Mouse (Mus musculus): ENCODE results near the gene Pgap1. TPM values are rescaled to one million over a fixed set of nuclear protein-coding genes. Genes with fewer than 3 reads are reported as not detected.

Pgap1 gene
- total RNA-seq, 2 experiments from 2014 or later: 0.07 to 0.96 TPM

DNA sequence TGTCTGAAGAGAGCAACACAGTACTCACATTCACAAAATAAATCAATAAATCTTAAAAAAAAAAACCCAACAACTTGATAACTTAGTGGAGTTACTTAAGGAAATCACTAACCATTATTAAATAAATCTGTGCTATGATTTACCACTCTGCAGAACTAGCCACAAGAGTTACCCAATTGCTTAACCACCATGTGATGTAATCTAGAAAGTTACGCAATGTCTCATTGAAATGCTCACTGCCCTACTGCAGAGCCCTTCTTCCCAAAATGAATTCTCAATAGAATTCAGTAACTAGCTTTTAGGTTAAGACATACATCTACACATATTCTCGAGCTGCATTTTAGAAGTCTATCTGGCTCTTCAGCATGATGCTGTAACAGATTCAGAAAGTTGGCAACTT is 33.8 kb downstream of the Pgap1 start:
- ATAC-seq (replicated peaks; ENCODE audit: poor library complexity): peak; percentile 83

DNA sequence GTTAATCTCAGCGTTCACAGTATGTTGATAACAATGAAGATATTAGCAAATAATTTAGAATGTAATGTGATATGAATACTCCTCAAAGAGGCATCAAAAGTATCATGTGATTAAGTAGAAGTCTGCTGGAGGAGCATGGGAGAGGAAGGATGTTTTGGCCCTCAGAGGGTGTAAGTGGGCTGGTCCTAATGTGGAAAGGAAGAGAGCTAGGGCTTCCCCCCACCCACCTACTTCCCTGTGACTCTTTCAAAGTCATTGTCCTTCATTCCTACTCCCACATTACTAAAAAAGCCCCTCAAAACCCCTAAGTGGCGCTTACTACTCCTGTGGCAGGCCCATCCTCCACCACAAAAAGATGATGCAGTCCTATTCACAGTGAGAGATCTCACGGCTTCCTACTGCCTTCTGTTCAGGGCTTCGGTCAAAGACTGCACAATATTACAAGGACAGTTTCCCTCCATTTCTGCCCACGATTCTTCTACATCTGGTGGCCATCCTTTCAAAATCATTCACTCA is 37.4 kb downstream of the Pgap1 start:
- no peak for ATAC-seq (replicated peaks; ENCODE audit: poor library complexity)

DNA sequence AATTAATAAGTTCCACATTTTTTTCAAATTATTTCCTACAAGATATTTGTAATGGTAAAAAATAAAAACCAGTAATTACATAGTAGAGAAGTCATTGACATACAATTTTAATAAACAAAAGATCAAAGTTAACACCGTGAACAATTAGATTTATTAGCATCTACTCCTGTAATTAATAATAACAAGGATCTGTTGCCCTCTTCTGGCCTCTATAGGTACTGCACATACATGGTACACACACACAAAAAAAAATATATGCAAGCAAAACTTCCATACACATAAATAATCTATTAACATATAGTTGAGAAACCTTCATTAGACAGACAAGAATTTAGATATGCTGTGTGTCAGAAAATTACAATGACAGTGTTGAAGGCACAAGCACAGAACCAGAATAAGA is 43.6 kb downstream of the Pgap1 start:
- no peak for ATAC-seq (replicated peaks; ENCODE audit: poor library complexity)

DNA sequence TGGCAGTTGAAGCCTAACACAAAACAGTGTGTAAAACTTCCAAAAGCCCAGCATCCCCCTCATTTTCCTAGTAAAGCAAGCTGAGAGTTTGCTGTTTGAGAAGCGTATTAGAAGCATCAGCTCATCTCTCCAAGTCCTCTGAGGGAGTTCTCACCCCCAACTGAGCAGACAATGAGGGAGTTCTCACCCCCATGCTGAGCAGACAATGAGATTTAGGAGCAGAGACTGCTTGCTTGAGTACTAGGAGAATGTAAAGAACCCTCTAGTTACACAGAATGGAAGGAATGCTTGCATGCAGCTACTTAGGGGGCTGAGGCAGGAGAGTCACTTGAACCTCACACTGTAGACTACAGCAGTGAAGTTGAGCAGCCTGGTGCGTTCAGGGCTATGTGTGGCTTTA is 59.0 kb downstream of the Pgap1 start:
- no peak for ATAC-seq (replicated peaks; ENCODE audit: poor library complexity)

DNA sequence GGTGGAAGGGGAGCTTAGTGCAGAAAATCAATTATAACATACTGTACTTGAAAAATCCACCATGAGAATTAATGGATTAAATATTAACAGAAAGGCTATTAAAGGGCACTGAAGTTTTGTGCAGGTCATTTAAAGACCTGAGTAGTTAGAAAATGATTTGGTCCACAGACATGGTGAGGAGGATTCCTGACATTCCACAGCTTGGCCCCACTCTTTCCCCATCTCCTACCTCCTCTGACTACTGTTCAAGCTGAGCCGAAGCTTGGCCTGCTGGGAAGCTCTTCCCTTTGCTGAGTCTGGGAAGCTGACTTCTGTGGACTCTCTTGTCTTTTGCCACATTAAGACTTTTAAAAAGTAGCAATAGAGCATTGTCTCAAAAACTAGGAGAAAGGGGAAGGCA is 61.2 kb downstream of the Pgap1 start:
- no peak for ATAC-seq (replicated peaks; ENCODE audit: poor library complexity)

DNA sequence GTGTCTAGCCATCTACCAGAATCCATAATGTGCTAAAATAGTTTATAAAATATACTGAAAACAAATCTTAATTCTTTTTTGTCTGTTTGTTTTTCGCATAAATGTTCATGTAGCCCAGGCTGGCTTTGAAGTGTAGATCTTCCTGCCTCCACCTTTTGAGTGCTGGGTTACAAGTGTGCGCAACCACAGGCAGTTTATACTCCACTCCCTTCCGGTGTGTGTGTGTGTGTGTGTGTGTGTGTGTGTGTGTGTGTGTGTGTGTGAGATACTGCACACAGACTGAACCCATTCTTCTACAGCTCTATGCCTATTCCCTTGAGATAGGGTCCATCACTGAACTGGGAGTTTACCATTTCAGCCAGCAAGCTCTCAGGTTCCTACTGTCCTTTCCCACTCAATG is 64.0 kb downstream of the Pgap1 start:
- no peak for ATAC-seq (replicated peaks; ENCODE audit: poor library complexity)

DNA sequence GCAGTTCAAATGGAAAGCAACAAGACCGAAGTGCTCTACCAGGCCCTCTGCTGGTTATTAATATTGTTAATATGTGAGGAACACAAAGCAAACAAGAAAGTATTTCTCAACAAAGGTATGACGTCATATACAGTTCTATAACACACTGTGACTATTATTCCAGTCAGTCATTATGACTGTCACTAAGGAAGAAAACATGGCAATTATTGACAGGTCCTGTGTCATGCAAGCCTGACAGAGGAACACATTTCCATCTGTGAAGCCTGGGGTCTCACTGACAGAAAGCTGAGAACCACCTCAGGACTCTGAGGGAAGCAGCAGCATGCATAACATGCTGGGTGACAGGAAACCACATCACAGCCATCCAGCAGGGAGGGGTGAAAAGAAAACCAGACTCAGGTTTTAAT is 65.0 kb downstream of the Pgap1 start:
- 0 out of 2 replicates have a peak, but pooled peaks have one; percentile 39 for ATAC-seq (replicated peaks; ENCODE audit: poor library complexity)

DNA sequence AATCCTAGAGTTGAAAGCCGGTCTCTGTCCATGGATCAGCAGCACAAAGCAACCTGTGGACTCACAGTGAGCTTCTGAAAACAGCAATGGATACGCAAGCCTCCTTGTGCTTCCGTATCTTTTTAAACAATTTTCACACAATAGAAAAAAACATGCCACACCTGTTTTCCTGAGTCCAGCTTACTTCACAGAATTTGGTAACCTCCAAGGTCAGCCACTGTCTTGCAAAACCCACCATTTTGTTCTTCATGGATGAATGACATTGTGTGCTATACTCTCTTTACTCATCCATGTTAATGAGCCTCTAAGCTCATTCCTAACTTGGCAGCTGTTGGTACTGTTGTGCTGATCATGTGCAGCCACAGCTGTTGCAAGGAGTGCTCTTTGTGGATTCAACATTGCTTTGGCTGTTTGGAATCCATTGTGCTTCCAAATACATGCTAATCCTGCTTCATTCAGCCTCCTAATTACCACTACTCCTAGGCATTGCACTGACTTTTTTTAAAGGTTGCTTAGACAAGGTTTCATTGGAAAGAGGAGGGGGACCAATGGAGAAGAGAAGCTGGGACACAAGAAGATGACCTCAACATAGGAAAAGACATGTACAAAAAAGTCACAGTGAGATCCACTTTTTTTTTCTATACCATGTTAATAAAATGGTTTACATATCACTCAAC is 72.6 kb downstream of the Pgap1 start:
- no peak for ATAC-seq (replicated peaks; ENCODE audit: poor library complexity)

DNA sequence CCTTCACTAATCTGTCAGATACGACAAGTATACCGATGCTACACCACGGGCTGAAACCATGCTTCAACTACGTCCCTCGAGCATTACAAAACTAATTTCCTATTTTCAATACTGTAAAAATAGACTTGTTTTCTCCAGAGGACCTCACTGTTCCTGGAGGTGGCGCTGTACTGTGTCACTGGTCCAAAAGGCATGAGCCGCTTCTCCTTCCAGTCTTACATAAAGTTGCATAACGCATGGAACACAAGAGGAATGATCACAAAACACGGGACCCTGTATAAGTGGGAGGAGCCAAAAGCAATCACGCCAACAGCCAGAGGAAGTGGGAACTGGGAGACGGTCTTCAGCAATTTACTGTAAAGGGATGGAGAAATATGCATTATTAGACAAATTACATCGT is 77.0 kb downstream of the Pgap1 start:
- no peak for ATAC-seq (replicated peaks; ENCODE audit: poor library complexity)

DNA sequence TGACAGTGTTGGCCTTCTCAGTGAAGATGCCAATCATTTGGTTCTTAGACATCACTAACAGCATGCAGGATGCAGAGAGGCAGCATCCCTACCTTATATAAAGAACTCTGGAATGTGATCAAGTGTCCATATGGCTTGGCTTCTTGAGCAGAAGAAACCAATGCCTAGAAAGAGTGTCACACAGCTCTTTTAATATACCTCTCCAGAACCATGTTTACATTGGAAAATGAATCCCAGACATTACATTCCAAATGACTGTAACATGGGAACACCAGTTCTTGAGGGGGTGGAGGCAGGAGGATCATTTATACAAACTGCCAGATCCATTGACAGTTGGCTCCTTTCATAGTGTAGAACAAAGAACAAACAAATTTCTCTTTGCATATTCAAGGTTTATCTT is 88.8 kb downstream of the Pgap1 start:
- ATAC-seq (replicated peaks; ENCODE audit: poor library complexity): no peak

DNA sequence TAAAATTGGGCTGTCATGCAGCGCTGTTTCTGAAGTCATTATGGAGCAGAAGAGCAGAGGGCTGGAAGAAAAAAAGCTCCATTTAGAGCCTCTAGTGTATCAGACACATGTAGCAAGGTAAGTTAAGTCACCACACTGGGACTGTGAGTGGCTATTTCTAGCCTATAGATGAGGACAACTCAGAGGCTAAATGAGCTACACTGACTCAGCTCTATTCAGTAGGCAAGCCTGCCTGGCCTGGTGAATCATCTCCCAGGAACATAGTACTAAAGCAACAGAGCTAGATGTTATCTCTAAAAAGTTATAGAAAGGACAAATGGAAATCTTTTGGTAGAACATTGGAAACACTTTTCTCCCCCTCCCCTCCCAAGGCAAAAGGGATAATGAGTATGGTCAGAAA is 90.1 kb downstream of the Pgap1 start:
- no peak for ATAC-seq (replicated peaks; ENCODE audit: poor library complexity)

DNA sequence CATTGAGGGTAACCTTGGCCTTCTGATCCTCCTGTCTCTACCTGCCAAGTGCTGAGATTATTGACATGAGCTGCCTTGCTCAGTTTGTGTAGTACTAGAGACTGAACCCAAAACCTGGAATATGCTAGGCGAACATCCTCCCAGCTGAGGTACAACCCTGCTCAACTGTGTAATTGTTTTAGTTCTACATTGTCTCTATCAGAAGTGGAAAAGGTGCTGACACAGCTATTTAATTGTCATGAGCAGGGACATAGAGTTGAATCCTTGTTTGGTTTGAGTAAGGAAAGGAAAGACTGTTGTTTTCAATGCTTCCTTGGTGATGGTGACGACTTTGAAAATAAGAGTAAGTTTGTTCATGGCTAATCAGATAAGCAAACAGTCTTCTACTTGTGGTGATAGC is 105.4 kb downstream of the Pgap1 start:
- no peak for ATAC-seq (replicated peaks; ENCODE audit: poor library complexity)

DNA sequence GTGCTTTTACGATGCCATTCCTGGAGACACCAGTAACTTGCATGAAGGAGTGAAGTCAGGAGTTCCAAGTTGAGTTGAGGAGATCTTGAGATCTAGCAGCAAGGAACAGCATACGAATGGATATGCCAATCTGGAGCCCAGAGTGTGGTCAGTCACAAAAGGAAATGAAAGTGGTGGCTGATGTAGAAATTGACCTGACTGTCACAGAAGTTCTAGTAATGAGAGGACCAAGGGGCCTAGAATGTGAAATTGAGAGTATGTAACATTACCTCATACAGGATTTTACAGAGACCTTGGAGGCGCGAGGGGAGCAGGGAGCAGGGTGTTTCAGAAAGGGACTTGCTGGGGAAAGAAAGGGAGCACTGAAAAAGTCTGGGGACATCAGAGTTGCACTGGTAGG is 108.7 kb downstream of the Pgap1 start:
- ATAC-seq (replicated peaks; ENCODE audit: poor library complexity): peak; percentile 83

DNA sequence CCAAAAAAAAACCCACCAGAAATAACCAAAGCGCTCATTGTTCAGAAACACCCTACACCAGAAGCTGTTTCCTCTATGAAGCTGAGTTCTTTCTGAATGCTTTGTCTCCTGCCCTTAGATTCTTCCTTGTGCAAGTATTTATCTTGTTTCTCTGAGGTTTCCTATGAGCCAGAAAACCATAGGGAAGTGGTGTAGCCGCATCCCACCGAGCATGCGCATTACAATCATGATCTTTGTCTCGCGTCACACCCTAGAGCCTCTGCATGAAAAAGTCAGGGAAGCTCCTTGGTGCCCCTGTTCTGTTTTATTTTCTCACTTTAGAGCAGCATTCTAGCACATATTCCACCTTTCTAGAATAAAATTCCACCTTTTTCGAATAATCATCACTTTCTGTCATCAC is 113.8 kb downstream of the Pgap1 start:
- ATAC-seq (replicated peaks; ENCODE audit: poor library complexity): peak; percentile 69

DNA sequence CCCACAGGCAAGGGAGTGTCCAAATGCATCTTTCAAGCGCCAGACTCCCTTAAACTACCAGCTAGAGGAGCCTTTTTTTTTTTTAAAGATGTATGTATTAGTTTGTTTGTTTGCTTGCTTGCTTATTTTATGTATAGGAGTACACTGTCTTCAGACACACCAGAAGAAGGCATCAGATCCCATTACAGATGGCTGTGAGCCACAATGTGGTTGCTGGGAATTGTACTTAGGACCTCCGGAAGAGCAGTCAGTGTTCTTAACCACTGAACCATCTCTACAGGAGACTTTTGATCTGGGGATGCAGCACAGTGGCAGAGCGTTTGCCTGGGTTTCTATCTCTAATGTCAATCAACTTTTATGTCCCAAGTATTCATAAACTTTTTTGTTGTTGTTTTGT is 118.4 kb downstream of the Pgap1 start:
- ATAC-seq (replicated peaks; ENCODE audit: poor library complexity): no peak

DNA sequence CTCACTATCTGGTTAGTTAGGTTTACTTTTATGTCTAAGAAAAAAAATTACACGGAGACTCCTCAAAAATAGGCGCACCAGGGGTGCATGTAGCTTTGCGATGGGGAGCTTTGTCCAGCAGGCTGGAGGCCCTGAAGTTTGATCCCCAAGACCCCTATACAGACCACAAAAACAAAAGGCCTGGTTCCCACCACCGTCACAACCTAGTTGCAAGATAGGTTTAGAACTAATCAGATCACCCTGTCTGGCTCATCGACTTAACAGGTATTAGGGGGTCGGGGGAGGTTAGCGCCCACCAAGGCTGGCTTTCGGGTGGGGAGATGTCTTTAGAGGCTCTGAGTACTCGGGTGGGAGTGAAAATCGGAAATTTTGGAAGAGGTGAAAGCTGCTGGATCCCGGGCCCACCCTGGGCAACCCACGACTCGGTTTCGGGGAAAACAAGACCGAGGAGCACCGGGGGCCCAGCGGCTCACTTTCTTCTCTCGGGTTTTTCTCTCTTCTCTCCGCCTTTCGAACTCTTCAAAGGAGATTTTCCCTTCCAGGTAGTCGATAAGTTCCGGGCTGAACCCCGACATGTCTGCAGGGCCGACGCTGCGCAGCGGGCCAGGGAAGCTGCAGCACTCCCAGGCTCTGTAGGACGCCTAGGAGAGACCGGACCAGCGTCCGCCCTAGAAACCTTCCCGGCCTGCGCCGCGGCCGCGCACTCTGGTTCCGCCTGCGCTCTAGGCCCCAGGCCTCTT is 119.0 kb downstream of the Pgap1 start, which contains the start of gene Gtf3c3:
Gene Gtf3c3 (minus strand): TSS at position 632 of the 740 bp plus-strand sequence.
- peak; percentile 100 for ATAC-seq (replicated peaks; ENCODE audit: poor library complexity)

Other genes starting within 250 kb of the Pgap1 start
- gene Gtf3c3, start 118.7 kb downstream of the Pgap1 start, total RNA-seq (2015): 19.5 and 20.3 TPM in 2 replicates
- 19.4 and 23.3 TPM in 2 replicates for gene Gtf3c3, start 118.7 kb downstream of the Pgap1 start, total RNA-seq (2017)